Mouse (Mus musculus) heart, embryonic 10.5 days (tissue): Measurements from ENCODE around the gene Onecut1. TPM values are rescaled to one million over a fixed set of nuclear protein-coding genes. Genes with fewer than 3 reads are reported as not detected.

Source experiments
- DNase-seq: peaks from one replicate; pipeline ENCODE4 v3.0.0-alpha.2; 2017; ENCODE audit warnings: low spot score
- H3K27ac ChIP-seq: fragments of 300-500 bp; sonication (generic); 2 replicates; pipeline ENCODE4 v1.5.1; 2016; ENCODE audit warnings: mild to moderate bottlenecking
- H3K27me3 ChIP-seq: fragments of 300-500 bp; sonication (generic); 2 replicates; pipeline ENCODE4 v1.6.1; 2016; ENCODE audit warnings: mild to moderate bottlenecking; ENCODE audit not compliant: poor library complexity, insufficient read depth, severe bottlenecking
- H3K36me3 ChIP-seq: fragments of 300-500 bp; sonication (generic); 2 replicates; pipeline ENCODE4 v1.6.1; 2016; ENCODE audit warnings: mild to moderate bottlenecking, moderate library complexity
- H3K4me1 ChIP-seq: fragments of 300-500 bp; sonication (generic); 2 replicates; pipeline ENCODE4 v1.6.1; 2016; ENCODE audit warnings: mild to moderate bottlenecking
- H3K4me3 ChIP-seq: fragments of 300-500 bp; sonication (generic); 2 replicates; pipeline ENCODE4 v1.5.1; 2016; ENCODE audit warnings: mild to moderate bottlenecking, moderate library complexity
- H3K9me3 ChIP-seq: fragments of 300-500 bp; sonication (generic); 2 replicates; pipeline ENCODE4 v1.6.1; 2016; ENCODE audit warnings: mild to moderate bottlenecking, moderate library complexity
- WGBS: fragments of 180-500 bp; shearing (Covaris S2); methylation state at CpG from one replicate; pipeline ENCODE4 v1.1.7; 2016; 5-methylcytosine and 5-hydroxymethylcytosine counted together
- polyA plus RNA-seq: library from polyadenylated mRNA; unstranded; fragments of >200 nt; fragmentation: Nextera tagmentation; extraction: Ambion mirVana; gene quantifications from 2 replicates; pipeline ENCODE4 v1.2.1, GENCODE M21; 2016

Gene Onecut1
- 0.10 and 1.9 TPM in 2 replicates for polyA plus RNA-seq

DNA sequence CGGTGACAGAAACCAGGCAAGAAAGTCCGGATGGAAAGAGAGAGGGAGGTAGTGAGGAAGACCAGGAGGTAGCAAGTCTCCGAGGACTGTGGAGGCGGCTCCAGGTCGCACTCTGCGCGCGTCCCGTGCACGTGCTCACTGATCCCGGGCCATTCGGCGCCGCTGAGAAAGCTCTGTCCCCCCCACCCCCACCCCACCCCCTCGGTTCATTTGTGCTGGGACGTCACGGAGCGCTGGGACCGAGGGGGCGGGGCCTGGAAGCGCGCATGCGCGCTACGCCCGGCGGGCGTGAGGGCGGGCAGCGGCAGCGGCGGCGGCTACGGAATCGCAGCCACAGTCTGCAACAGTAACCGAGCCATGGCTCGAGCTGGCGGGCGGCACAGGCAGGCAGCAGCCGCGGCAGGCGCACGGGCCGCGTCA is at the start of gene Onecut1:
Onecut1 (plus strand) TSS at position 361 of the 420 bp plus-strand sequence.
- H3K27ac ChIP-seq: no peak within 1 kb of the TSS

DNA sequence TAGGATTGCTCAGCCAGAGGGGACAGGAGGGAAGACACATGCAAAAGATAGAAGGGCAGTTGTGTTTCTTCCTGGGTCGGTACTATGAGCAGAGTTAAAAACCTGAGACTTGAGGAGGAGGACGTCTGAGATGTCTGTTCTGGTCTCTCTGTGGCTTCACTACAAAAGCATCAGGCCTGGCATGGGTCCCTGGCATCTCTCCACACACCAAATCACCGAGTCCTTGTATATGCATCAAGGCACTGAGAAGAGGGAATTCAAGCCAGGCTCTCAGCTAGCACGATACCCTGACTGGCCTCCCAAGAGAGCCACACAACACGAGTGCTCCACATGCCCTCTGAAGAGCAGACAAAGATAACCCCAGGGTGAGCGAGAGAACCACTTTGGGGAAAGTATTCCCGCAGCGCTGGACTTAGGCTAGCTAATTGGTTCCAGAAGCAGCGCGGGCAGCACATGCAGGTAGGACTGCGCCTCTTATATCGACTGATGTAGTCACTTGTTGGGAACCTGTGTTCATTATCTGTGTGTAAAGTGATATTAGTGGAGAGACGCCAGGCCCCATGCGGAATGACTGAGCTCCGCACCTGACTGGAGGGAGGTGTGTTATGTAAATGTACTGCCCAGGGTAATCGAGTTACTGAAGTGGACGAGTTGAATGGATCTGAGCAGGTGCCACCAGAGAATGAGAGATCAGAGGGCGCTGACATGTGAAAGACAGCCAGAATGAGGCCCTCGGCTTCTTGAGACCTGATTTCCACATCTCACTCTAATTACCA is 41.8 kb upstream of the Onecut1 start:
- DNase-seq: no peak

More for the DNA sequence above, at the start of gene Onecut1:
- Histone ChIP-seq H3K4me3 (peak within 1 kb of the TSS; percentile 63), H3K36me3 (no peaks in the 10 kb centered on the region), H3K27me3 (peaks cover 100% of the 10 kb centered on the region), H3K4me1 (peaks cover 26% of the 10 kb centered on the region), H3K9me3 (no peaks in the 10 kb centered on the region)
- WGBS: under 1% methylated on average over 39 of the region's 45 CpGs
- DNase-seq: peak; percentile 87

DNA sequence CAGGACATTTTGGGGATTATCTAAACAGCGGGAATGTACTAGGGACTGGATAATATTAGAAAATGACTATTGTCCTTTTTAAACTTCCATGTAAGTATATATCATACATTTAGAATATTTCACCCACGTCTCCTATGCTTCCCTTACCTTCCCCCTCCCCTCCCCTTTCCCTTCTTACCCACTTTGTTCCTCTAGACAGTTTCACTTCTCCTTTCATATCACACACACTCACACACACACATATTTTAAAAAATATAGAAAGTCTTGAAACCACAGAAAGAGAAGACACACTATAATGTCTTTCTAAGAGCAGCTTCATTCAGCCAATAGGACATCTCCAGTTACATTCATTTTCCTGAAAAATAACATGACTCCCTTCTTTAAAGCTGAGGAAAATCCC is 36.6 kb upstream of the Onecut1 start:
- Histone ChIP-seq H3K9me3 (no peaks in the 10 kb centered on the region), H3K4me3 (no peak overlapping the region), H3K27me3 (peaks cover 26% of the 10 kb centered on the region), H3K4me1 (peaks cover 3% of the 10 kb centered on the region), H3K27ac (no peak overlapping the region), H3K36me3 (no peaks in the 10 kb centered on the region)
- WGBS: 83% methylated on average over 2 of the region's 2 CpGs
- no peak for DNase-seq

More for the DNA sequence above, 41.8 kb upstream of the Onecut1 start:
- 39% methylated on average over 19 of the region's 19 CpGs for WGBS
- Histone ChIP-seq H3K36me3 (no peaks in the 10 kb centered on the region), H3K27me3 (peaks cover 26% of the 10 kb centered on the region), H3K9me3 (no peaks in the 10 kb centered on the region), H3K4me3 (no peak overlapping the region), H3K27ac (no peak overlapping the region), H3K4me1 (peaks cover 13% of the 10 kb centered on the region)

DNA sequence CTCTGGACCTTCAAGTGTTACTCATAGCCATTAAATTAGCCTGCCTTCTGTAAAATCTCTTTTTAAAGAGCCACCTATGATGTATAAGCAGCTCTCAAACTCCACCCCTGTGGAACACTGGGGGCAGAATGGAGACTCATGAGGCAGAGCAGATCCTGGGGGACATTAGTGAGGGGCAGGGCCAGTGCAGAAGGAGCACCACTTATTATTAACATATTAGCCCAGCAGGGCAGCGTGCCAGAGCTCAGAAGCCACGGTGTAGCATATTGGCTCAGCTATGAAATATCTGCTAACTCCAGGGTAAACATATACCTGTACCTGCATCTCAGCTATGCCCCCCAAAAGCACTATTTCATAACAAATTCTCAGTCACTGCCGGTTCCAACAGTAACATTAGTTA is 32.5 kb upstream of the Onecut1 start:
- Histone ChIP-seq H3K4me1 (no peaks in the 10 kb centered on the region), H3K36me3 (no peaks in the 10 kb centered on the region), H3K27ac (no peak overlapping the region), H3K27me3 (peaks cover 11% of the 10 kb centered on the region; the same call in 1 of the 2 replicates), H3K9me3 (no peaks in the 10 kb centered on the region), H3K4me3 (no peak overlapping the region)
- WGBS: 64% methylated on average over 3 of the region's 3 CpGs
- no peak for DNase-seq

DNA sequence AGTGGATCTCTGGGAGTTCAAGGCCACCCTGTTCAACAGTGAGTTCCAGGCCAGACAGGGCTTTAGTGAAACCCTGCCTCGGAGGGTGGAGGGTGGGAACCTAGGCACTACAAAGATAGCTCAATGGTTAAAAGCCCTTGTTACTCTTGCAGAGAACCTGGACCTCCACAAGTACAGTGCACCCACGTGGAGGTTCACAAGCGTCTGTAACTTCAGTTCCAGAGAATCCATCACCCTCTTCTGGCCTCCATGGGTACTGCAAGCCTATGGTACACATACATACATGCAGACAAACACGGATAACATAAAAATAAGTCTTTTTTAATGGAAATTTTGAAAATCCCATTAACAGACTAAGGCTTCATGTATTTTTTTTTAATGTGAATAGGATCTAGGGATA is 18.8 kb upstream of the Onecut1 start:
- 82% methylated on average over 4 of the region's 4 CpGs for WGBS
- H3K36me3 ChIP-seq: no peaks in the 10 kb centered on the region
- peaks cover 7% of the 10 kb centered on the region; the same call in 1 of the 2 replicates for H3K4me1 ChIP-seq

DNA sequence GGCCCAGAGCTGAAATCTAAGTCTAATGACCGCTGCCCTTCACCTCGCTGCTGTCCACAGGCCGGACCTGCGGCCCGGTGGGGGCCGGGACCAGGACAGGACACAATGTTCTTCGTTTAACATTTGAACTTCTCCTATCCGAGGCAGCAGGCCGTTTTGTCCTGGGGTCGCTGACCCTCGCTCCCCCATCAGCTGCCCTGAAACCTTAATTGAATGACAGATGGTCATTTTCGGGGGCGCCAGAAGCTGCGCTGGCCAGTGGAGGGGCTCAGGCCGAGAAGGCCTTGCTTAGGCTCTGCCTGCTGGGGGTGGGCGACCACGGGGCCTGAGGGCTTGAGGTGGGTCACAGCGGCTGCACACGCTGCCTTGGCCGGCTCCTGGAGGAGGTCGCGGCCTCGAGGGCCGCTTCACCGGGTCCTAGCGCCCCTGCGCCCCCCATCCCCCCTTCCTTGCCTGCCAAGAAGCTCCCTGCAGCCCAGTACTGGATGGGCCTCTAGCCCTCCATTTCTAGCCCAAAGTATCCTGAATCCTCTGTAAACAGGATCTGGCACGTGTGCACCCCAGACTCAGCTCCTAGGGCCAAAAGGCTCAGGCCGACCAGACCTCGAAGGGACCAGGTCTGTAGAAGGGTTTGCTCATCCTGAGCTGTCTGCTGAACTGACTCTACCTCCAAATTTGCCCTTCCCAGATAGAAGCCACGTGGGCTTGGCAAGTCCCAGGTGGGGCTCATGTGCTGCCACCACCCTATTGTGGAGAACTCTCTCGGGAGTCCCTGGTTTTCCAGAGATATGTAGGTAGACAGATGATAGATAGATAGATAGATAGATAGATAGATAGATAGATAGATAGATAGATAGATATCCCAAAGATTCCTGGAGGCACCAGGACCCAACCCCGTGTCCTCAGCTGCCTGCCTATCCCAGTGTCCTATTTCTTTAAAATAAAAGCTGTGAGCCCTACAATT is 14.6 kb upstream of the Onecut1 start:
- Histone ChIP-seq H3K27me3 (peaks cover 79% of the 10 kb centered on the region), H3K4me1 (peaks cover 20% of the 10 kb centered on the region), H3K9me3 (no peaks in the 10 kb centered on the region), H3K36me3 (no peaks in the 10 kb centered on the region), H3K27ac (no peak overlapping the region), H3K4me3 (peak overlapping the region; percentile 12; the same call in 1 of the 2 replicates)
- WGBS: 3% methylated on average over 33 of the region's 33 CpGs
- peak; percentile 72 for DNase-seq

More for the DNA sequence above, 18.8 kb upstream of the Onecut1 start:
- no peak for DNase-seq
- H3K4me3 ChIP-seq: no peak overlapping the region
- H3K9me3 ChIP-seq: no peaks in the 10 kb centered on the region
- peaks cover 37% of the 10 kb centered on the region for H3K27me3 ChIP-seq
- H3K27ac ChIP-seq: no peak overlapping the region

DNA sequence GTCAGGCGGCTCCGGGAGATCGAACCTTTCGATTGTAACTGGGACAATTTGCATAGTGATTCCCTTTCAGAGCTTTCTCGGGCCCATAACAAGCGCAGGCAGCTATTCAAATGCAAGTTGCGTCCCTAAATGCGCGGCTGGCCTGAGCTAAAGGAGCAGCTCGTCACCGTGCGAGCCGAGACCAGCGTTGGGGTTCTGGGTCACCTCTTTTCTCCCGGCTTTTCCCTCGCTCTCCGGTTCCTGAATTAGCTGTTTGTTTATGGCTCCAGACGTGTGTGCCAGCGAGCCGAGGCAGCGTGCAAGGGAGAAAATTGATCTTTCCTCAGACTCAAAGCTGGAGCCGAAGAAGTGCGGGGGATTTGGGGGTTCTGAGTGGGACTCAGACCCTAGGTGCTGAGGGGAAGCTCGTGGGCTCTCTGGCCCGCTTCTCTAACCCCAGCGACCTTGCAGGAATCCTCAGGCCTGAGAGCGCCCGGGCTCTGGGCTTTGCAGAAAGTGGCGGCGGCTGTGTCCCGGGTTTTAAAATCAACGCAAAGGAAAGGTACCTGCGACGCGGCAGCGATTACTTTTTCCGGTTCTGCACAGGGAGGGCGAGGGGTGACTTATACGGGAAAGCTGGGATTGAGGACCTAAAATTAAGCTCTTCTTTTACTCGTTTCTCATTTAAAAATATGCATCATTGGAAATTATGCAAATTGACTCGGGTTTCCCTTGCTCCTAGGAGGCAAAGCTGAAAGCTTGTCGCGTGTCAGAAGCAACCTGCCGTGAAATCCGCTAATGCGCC is 13.1 kb upstream of the Onecut1 start:
- Histone ChIP-seq H3K4me1 (peaks cover 20% of the 10 kb centered on the region), H3K36me3 (no peaks in the 10 kb centered on the region), H3K27ac (no peak overlapping the region), H3K9me3 (no peaks in the 10 kb centered on the region), H3K27me3 (peaks cover 94% of the 10 kb centered on the region), H3K4me3 (peak overlapping the region; percentile 63)
- DNase-seq: peak; percentile 73
- under 1% methylated on average over 46 of the region's 46 CpGs for WGBS

DNA sequence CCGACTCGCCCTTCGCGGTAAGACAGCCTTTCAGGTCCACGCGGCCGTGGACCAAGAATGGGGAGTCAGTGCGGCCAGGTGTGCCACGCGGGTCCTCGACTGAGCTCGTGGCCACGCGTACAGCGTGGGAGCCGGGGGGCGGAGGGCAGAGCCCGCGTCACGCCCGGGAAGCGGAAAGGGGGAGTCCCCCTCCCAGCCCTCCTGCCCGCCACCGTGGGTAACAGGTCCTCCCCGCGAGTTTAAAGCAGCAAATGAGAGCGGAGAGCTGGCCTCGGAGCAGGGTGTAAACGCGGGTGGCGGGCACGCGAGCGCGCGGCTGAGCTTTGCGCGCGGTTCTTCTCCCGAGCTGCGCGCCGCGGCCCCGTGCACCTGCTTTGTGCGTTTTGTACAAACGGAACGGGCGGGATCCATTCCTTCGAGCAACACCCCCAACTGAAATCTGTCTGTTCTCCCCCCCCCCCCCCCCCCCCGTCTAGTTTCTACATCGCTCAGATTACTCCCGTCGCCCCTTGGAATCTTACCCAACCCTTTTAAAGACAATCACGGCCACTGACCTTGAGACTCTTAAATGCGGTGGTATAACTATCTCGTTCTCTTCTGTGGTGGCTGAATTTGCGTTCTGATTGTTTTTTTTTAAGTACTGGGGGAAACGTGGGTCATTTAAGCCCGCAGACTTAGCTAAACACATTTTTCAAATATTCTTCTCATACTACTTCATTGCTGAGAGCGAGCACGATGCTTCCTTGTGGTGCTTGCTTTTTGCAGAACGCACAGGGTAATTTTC is 12.3 kb upstream of the Onecut1 start:
- DNase-seq: peak; percentile 76
- H3K4me1 ChIP-seq: peaks cover 28% of the 10 kb centered on the region
- peaks cover 100% of the 10 kb centered on the region for H3K27me3 ChIP-seq
- no peaks in the 10 kb centered on the region for H3K9me3 ChIP-seq
- peak overlapping the region; percentile 63 for H3K4me3 ChIP-seq
- no peak overlapping the region for H3K27ac ChIP-seq
- H3K36me3 ChIP-seq: no peaks in the 10 kb centered on the region
- 3% methylated on average over 58 of the region's 63 CpGs for WGBS

DNA sequence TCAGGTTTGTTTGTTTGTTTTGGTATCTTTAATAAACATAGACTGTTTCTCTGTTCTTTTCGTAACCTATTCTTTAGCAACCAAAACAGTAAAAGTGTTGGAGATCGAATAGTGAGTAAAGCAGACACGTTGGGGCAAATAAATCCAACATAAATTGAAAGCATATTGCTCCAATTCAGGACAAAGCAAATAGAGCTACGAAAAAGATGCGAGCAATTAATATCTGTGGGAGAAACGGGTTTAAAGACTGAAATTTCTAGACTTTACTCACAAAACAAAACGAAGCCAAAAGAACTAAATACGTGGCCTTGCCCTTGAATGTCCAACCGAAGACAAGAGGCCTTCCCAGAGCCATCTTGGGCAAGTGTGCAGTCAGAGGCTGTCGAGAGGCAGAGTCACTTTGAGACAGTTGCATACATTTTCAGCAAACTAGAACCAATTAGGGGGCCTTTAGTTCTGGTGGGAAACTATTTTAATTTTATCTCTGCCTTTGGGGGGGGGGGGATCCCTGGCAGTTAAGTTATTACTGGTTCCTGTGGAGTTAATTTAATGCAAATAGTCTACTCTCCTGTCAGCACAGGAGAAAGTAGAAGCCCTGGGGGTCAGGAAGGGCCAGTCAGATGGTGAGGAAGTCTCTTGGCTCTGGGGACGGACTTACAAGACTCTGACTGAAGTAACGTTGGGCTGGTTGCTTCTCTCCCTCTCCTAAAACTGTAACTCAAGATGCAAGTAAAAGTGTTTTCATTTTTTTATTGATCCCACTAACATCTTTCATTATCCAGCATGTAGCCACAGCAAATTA is 11.5 kb upstream of the Onecut1 start:
- peaks cover 100% of the 10 kb centered on the region for H3K27me3 ChIP-seq
- no peaks in the 10 kb centered on the region for H3K9me3 ChIP-seq
- H3K36me3 ChIP-seq: no peaks in the 10 kb centered on the region
- no peak overlapping the region for H3K27ac ChIP-seq
- H3K4me1 ChIP-seq: peaks cover 29% of the 10 kb centered on the region
- 6% methylated on average over 12 of the region's 12 CpGs for WGBS
- no peak overlapping the region for H3K4me3 ChIP-seq
- peak; percentile 73 for DNase-seq

DNA sequence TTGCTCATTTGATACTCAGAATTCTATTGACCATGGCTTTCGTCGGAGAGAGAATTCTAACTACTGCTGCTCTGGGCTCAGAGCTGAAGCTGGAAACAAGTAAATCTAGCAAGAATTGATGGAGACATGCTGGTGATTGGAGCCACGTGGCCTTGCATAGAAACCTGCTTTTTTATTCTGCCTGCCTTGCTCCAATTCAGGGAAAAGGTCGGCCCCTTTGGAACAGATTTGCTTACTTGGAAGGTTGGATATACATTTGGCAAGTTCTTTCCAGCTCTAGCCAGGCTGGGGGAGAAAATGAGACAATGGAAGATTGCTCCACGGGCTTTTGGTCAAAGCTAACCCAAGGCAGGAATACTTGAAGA is 11.0 kb upstream of the Onecut1 start:
- Histone ChIP-seq H3K9me3 (no peaks in the 10 kb centered on the region), H3K36me3 (no peaks in the 10 kb centered on the region), H3K4me3 (no peak overlapping the region), H3K27ac (no peak overlapping the region), H3K4me1 (peaks cover 29% of the 10 kb centered on the region), H3K27me3 (peaks cover 100% of the 10 kb centered on the region)
- 5% methylated on average over 5 of the region's 5 CpGs for WGBS
- peak; percentile 70 for DNase-seq

DNA sequence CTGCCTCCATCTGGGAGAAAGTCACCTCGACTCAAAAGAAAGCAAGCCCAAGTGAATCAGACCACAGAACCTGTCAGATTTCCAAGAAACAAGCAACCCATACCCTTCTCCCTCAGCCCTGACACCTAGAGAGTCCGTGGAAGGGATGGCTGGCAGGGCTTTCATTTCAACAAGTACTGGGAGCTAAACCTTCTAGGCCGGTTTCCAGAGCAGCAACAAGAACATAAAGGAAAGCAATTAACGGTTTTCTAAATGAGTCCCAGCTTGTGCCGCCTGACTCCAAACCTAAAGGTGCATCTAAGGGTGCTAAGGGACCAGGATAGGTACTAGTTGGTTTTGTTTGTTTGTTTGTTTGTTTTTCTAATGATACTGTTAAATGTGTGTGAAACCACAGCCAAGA is 10.1 kb upstream of the Onecut1 start:
- DNase-seq: peak; percentile 38
- Histone ChIP-seq H3K36me3 (no peaks in the 10 kb centered on the region), H3K27ac (no peak overlapping the region), H3K9me3 (no peaks in the 10 kb centered on the region), H3K4me3 (no peak overlapping the region), H3K27me3 (peaks cover 100% of the 10 kb centered on the region), H3K4me1 (peaks cover 29% of the 10 kb centered on the region)
- 2% methylated on average over 5 of the region's 5 CpGs for WGBS
